ENCODE assay signal across 31 mouse cellular contexts in the genomic region with DNA sequence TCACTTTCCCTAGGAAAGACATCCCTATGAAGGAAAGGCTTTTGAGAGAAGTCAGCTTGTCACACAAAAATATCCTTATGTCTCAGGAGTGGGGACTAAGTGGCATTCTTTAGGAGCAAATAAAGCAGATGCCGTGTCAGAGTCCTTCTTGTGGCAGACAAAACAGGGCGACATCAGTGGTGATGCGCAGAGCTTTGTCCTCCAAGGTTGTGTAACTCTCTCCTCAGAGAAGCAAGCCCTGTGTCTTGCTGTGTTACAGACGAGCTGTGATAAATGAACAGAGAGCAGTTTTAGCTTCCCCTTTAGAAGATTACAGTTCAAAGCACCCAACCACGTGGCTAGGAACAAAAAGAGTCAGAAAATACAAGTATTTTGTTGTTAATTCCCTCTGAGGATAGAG.
DNase-seq lines count a peak whose midpoint lies in the region; ATAC-seq and TF ChIP-seq lines count a peak whose summit lies in the region.
"Had no signal": no experiment of that assay in that cellular context is flagged by ENCODE, and none has a peak within 500 bp of the region (broad histone marks: within the 10 kb centered on the region; RNA-seq: fewer than 3 reads in every experiment).

No protein-coding gene starts in this region.

- H3K27me3 ChIP-seq in midbrain, embryonic 11.5 days (ENCODE audit: control insufficient read depth, insufficient read depth, low read length), result no peaks in the 10 kb centered on the region
- H3K27me3 ChIP-seq in midbrain, embryonic 10.5 days (ENCODE audit: low read depth, poor library complexity, severe bottlenecking), result no peaks in the 10 kb centered on the region
- no peaks in the 10 kb centered on the region for H3K27me3 ChIP-seq in forebrain, postnatal 0 days (ENCODE audit: insufficient read depth, low read length)
- no peaks in the 10 kb centered on the region for H3K27me3 ChIP-seq in neural tube, embryonic 14.5 days (ENCODE audit: control insufficient read depth, insufficient read depth, low read length)
- H3K27me3 ChIP-seq in heart, embryonic 12.5 days (replicated peaks), result no peaks in the 10 kb centered on the region
- H3K27me3 ChIP-seq: CH12.LX; embryonic facial prominence, embryonic 13.5 days; heart, embryonic 15.5 days; limb, embryonic 13.5 days; liver, embryonic 12.5 days; midbrain, embryonic 12.5 days; Patski had no signal

- H3K36me3 ChIP-seq in midbrain, embryonic 11.5 days (ENCODE audit: control insufficient read depth, insufficient read depth, low read length), result no peaks in the 10 kb centered on the region
- no peaks in the 10 kb centered on the region for H3K36me3 ChIP-seq in midbrain, embryonic 10.5 days
- H3K36me3 ChIP-seq in forebrain, postnatal 0 days (ENCODE audit: insufficient read depth), result no peaks in the 10 kb centered on the region
- no peaks in the 10 kb centered on the region for H3K36me3 ChIP-seq in neural tube, embryonic 14.5 days (ENCODE audit: control insufficient read depth, insufficient read depth, low read length)
- H3K36me3 ChIP-seq in heart, embryonic 12.5 days, result no peaks in the 10 kb centered on the region
- H3K36me3 ChIP-seq: embryonic facial prominence, embryonic 13.5 days; G1E; heart, embryonic 15.5 days; limb, embryonic 13.5 days; liver, embryonic 12.5 days; midbrain, embryonic 12.5 days had no signal

- H3K27ac ChIP-seq in midbrain, embryonic 11.5 days (ENCODE audit: low read depth, low read length), result no peak overlapping the region
- H3K27ac ChIP-seq in midbrain, embryonic 10.5 days (replicated peaks), result no peak overlapping the region
- H3K27ac ChIP-seq in forebrain, postnatal 0 days (ENCODE audit: low read depth, low read length), result peak overlapping the region; percentile 73
- H3K27ac ChIP-seq in neural tube, embryonic 14.5 days (ENCODE audit: low read depth, low read length), result peak overlapping the region; percentile 45; the same call in 1 of the 2 replicates
- H3K27ac ChIP-seq in heart, embryonic 12.5 days (ENCODE audit: poor library complexity, severe bottlenecking), result no peak overlapping the region
- H3K27ac ChIP-seq: embryonic facial prominence, embryonic 13.5 days; heart, embryonic 15.5 days; kidney, postnatal 0 days; limb, embryonic 13.5 days; liver, embryonic 12.5 days; midbrain, embryonic 12.5 days had no signal

- 61% methylated on average over 5 of the region's 5 CpGs for WGBS in midbrain, embryonic 11.5 days
- 63% methylated on average over 5 of the region's 5 CpGs for WGBS in midbrain, embryonic 10.5 days
- 36% methylated on average over 5 of the region's 5 CpGs for WGBS in forebrain, postnatal 0 days
- 43% methylated on average over 5 of the region's 5 CpGs for WGBS in neural tube, embryonic 14.5 days
- WGBS in heart, embryonic 12.5 days, result 56% methylated on average over 5 of the region's 5 CpGs

- ATAC-seq in midbrain, embryonic 11.5 days (ENCODE audit: low FRiP score), result no peak
- ATAC-seq in forebrain, postnatal 0 days, result peak; percentile 12; the same call in 1 of the 2 replicates
- no peak for ATAC-seq in neural tube, embryonic 14.5 days (ENCODE audit: low read depth)
- ATAC-seq in inflammation-experienced regulatory T-cells, adult 6 months, result no peak
- no peak for ATAC-seq in heart, embryonic 12.5 days (ENCODE audit: insufficient number of reproducible peaks, low FRiP score)
- ATAC-seq: liver, embryonic 12.5 days; Patski had no signal

- H3K4me2 ChIP-seq in midbrain, embryonic 11.5 days, result no peak overlapping the region
- no peak overlapping the region for H3K4me2 ChIP-seq in forebrain, postnatal 0 days (ENCODE audit: low read depth)
- H3K4me2 ChIP-seq in neural tube, embryonic 14.5 days (ENCODE audit: low read depth, low read length), result no peak overlapping the region
- H3K4me2 ChIP-seq in heart, embryonic 12.5 days, result no peak overlapping the region
- H3K4me2 ChIP-seq: embryonic facial prominence, embryonic 13.5 days; heart, embryonic 15.5 days; limb, embryonic 13.5 days; liver, embryonic 12.5 days; midbrain, embryonic 12.5 days had no signal

- no peak overlapping the region for H3K4me3 ChIP-seq in midbrain, embryonic 11.5 days (ENCODE audit: low read depth, low read length)
- no peak overlapping the region for H3K4me3 ChIP-seq in midbrain, embryonic 10.5 days
- no peak overlapping the region for H3K4me3 ChIP-seq in forebrain, postnatal 0 days (ENCODE audit: low read depth, low read length)
- no peak overlapping the region for H3K4me3 ChIP-seq in neural tube, embryonic 14.5 days (ENCODE audit: low read depth, low read length)
- no peak overlapping the region for H3K4me3 ChIP-seq in heart, embryonic 12.5 days
- H3K4me3 ChIP-seq: embryonic facial prominence, embryonic 13.5 days; heart, embryonic 15.5 days; limb, embryonic 13.5 days; liver, embryonic 12.5 days; midbrain, embryonic 12.5 days had no signal

- H3K9ac ChIP-seq in midbrain, embryonic 11.5 days (ENCODE audit: low read length), result no peak overlapping the region
- 0 out of 2 replicates have a peak overlapping the region, but pooled peaks have one; percentile 14 for H3K9ac ChIP-seq in forebrain, postnatal 0 days
- H3K9ac ChIP-seq in neural tube, embryonic 14.5 days (replicated peaks; ENCODE audit: low read depth, low read length), result no peak overlapping the region
- no peak overlapping the region for H3K9ac ChIP-seq in heart, embryonic 12.5 days
- H3K9ac ChIP-seq: embryonic facial prominence, embryonic 13.5 days; heart, embryonic 15.5 days; limb, embryonic 13.5 days; liver, embryonic 12.5 days; midbrain, embryonic 12.5 days had no signal

- DNase-seq in heart, adult 11 months, result peak; percentile 44
- no peak for DNase-seq in heart, adult 18-20 months
- peak; percentile 62 for DNase-seq in midbrain, embryonic 11.5 days (ENCODE audit: low spot score, missing footprints)
- DNase-seq in midbrain, embryonic 10.5 days (ENCODE audit: low spot score), result no peak
- DNase-seq in forebrain, postnatal 0 days, result no peak
- DNase-seq: adrenal gland, postnatal 36 days; B cell, adult 2 months; cerebellum, adult 18-20 months; cerebellum, postnatal 25 days; embryo, embryonic 11 days; gastrocnemius, postnatal 25 days; heart, postnatal 36 days; kidney, adult 18-20 months; layer of hippocampus, postnatal 36 days; lung, adult 18-20 months; lung, postnatal 10 days; retina, postnatal 1 day; right cerebral cortex, postnatal 25 days; thymus, postnatal 14 days had no signal

- TF ChIP-seq CTCF in forebrain, postnatal 0 days (IDR thresholded peaks at IDR 0.05; ENCODE audit: low read depth), result no peak

- no peaks in the 10 kb centered on the region for H3K9me3 ChIP-seq in midbrain, embryonic 11.5 days (ENCODE audit: control insufficient read depth, low read length)
- H3K9me3 ChIP-seq in midbrain, embryonic 10.5 days (replicated peaks), result no peaks in the 10 kb centered on the region
- no peaks in the 10 kb centered on the region for H3K9me3 ChIP-seq in forebrain, postnatal 0 days (ENCODE audit: low read length)
- no peaks in the 10 kb centered on the region for H3K9me3 ChIP-seq in neural tube, embryonic 14.5 days (ENCODE audit: control insufficient read depth, low read length)
- no peaks in the 10 kb centered on the region for H3K9me3 ChIP-seq in heart, embryonic 12.5 days (replicated peaks)
- H3K9me3 ChIP-seq: embryonic facial prominence, embryonic 13.5 days; heart, embryonic 15.5 days; limb, embryonic 13.5 days; liver, embryonic 12.5 days; midbrain, embryonic 12.5 days had no signal

- H3K4me1 ChIP-seq in midbrain, embryonic 11.5 days (ENCODE audit: control insufficient read depth, insufficient read depth, low read length), result peaks cover 18% of the 10 kb centered on the region
- H3K4me1 ChIP-seq in midbrain, embryonic 10.5 days, result peaks cover 30% of the 10 kb centered on the region
- 0 out of 2 replicates have a peak, but pooled peaks cover 12% of the 10 kb centered on the region for H3K4me1 ChIP-seq in forebrain, postnatal 0 days (ENCODE audit: insufficient read depth)
- H3K4me1 ChIP-seq in neural tube, embryonic 14.5 days (ENCODE audit: control insufficient read depth, insufficient read depth, low read length), result peaks cover 17% of the 10 kb centered on the region
- H3K4me1 ChIP-seq in heart, embryonic 12.5 days (replicated peaks), result peaks cover 4% of the 10 kb centered on the region
- H3K4me1 ChIP-seq: liver, embryonic 12.5 days had no signal

Comparison
In these comparisons a context has a peak if more than half of its experiments do, and no peak if none do; other contexts are left out.
1. DNase-seq: peak in heart, adult 11 months (single experiment) and midbrain, embryonic 11.5 days (single experiment); none in heart, adult 18-20 months (0 of 2), midbrain, embryonic 10.5 days (single experiment) and forebrain, postnatal 0 days (single experiment).
2. H3K27ac ChIP-seq: peak in forebrain, postnatal 0 days (single experiment) and neural tube, embryonic 14.5 days (single experiment); none in midbrain, embryonic 11.5 days (single experiment), midbrain, embryonic 10.5 days (single experiment) and heart, embryonic 12.5 days (single experiment).